Mouse (Mus musculus) myocyte (in vitro differentiated cells): ENCODE data around the gene Cxcl3. TPM values are rescaled to one million over a fixed set of nuclear protein-coding genes. Genes with fewer than 3 reads are reported as not detected.

Experiments used
- H3K27me3 ChIP-seq: one replicate; pipeline ENCODE4 v1.6.1; 2011; ENCODE audit not compliant: control insufficient read depth, insufficient read depth, insufficient read length
- H3K36me3 ChIP-seq: one replicate; pipeline ENCODE4 v1.6.1; 2011; ENCODE audit not compliant: control insufficient read depth, insufficient read depth
- H3K4me2 ChIP-seq: one replicate; pipeline ENCODE4 v1.6.1; 2011; ENCODE audit warnings: low read depth, control low read depth
- H3K4me3 ChIP-seq: one replicate; pipeline ENCODE4 v1.5.1; 2011; ENCODE audit warnings: mild to moderate bottlenecking, control low read depth, moderate library complexity
- H3K79me2 ChIP-seq: one replicate; pipeline ENCODE4 v1.6.1; 2011; ENCODE audit not compliant: control insufficient read depth, insufficient read depth
- H3ac ChIP-seq: one replicate; pipeline ENCODE4 v1.6.1; 2011; ENCODE audit not compliant: control insufficient read depth, insufficient read length
- CEBPB ChIP-seq: IDR thresholded peaks from 2 replicates; pipeline ENCODE4 v1.6.1; 2011; ENCODE audit warnings: mild to moderate bottlenecking, moderate library complexity; ENCODE audit not compliant: poor library complexity, insufficient read depth, severe bottlenecking
- E2F4 ChIP-seq: IDR thresholded peaks from one replicate; pipeline ENCODE4 v1.6.1; 2011; ENCODE audit warnings: mild to moderate bottlenecking, control low read depth, moderate library complexity; ENCODE audit not compliant: insufficient read depth
- MAX ChIP-seq: IDR thresholded peaks from one replicate; pipeline ENCODE4 v1.6.1; 2011; ENCODE audit warnings: low read depth, mild to moderate bottlenecking, control low read depth
- MYOD1 ChIP-seq, 3 experiments: IDR thresholded peaks; one replicate each; pipeline ENCODE4 v1.6.1; 2011; ENCODE audit warnings: control low read depth in 2 of 3, low read depth in 2 of 3, mild to moderate bottlenecking in 2 of 3, moderate library complexity in 1 of 3; ENCODE audit not compliant: insufficient read length in 2 of 3, control insufficient read depth in 1 of 3
- MYOG ChIP-seq, 3 experiments: IDR thresholded peaks; one replicate each; pipeline ENCODE4 v1.6.1; 2011; ENCODE audit warnings: control low read depth in 2 of 3, low read depth in 2 of 3, mild to moderate bottlenecking in 2 of 3; ENCODE audit not compliant: insufficient read length in 2 of 3, control insufficient read depth in 1 of 3, insufficient read depth in 1 of 3
- POLR2A ChIP-seq: IDR thresholded peaks from one replicate; pipeline ENCODE4 v1.6.1; 2011; ENCODE audit warnings: low read depth, mild to moderate bottlenecking, control low read depth, moderate library complexity; ENCODE audit not compliant: insufficient read length
- POLR2AphosphoS2 ChIP-seq: IDR thresholded peaks from one replicate; pipeline ENCODE4 v1.6.1; 2011; ENCODE audit warnings: low read depth, control low read depth; ENCODE audit not compliant: insufficient read length
- REST ChIP-seq: IDR thresholded peaks from one replicate; pipeline ENCODE4 v1.6.1; 2011; ENCODE audit warnings: mild to moderate bottlenecking, control low read depth, moderate library complexity; ENCODE audit not compliant: insufficient read depth, insufficient read length
- SRF ChIP-seq: IDR thresholded peaks from one replicate; pipeline ENCODE4 v1.6.1; 2011; ENCODE audit warnings: low read depth; ENCODE audit not compliant: control insufficient read depth, insufficient read length
- TCF12 ChIP-seq: IDR thresholded peaks from one replicate; pipeline ENCODE4 v1.6.1; 2011; ENCODE audit warnings: mild to moderate bottlenecking, control low read depth; ENCODE audit not compliant: poor library complexity, insufficient read depth, severe bottlenecking
- TCF3 ChIP-seq: IDR thresholded peaks from one replicate; pipeline ENCODE4 v1.6.1; 2011; ENCODE audit warnings: low read depth, control low read depth; ENCODE audit not compliant: insufficient read length
- USF1 ChIP-seq: IDR thresholded peaks from one replicate; pipeline ENCODE4 v1.6.1; 2011; ENCODE audit warnings: low read depth, mild to moderate bottlenecking, control low read depth, moderate library complexity
- polyA plus RNA-seq: library from polyadenylated mRNA; unstranded; fragments of >200 nt; fragmentation: generic; extraction: Trizol; gene quantifications from one replicate; pipeline ENCODE4 v1.2.1, GENCODE M21; 2012; ENCODE audit warnings: missing spikeins

The Cxcl3 gene
- polyA plus RNA-seq, 1 experiment: not detected

DNA sequence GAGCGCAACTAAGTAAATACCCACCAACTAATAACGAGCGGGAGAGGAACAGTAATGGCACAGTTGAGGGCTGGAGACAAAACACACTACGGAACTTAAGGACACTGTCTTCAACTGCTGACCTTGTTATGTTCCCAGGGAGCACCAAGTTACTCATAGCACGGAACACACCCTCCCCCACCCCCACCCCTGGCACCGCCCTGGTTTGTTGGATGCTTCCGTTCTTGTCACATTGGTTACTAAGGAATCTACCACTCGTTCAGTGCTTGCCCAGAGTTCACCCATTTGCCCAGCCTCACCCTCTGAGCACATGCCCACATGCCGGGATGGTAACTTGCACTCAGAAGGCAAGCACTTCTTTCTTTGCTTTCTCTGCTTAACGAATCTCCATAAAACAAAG, 8.3 kb upstream of the Cxcl3 start:
- H3K4me2 ChIP-seq: no peak overlapping the region
- H3K36me3 ChIP-seq: no peaks in the 10 kb centered on the region
- no peaks in the 10 kb centered on the region for H3K27me3 ChIP-seq
- no peaks in the 10 kb centered on the region for H3K79me2 ChIP-seq
- no peak for TF ChIP-seq E2F4
- TF ChIP-seq MYOD1 (IDR thresholded peaks at IDR 0.05; ENCODE audit: control insufficient read depth in 1 of 3, insufficient read length in 2 of 3, low read depth in 2 of 3): no peak
- no peak for TF ChIP-seq TCF3
- H3K4me3 ChIP-seq: no peak overlapping the region
- no peak overlapping the region for H3ac ChIP-seq

DNA sequence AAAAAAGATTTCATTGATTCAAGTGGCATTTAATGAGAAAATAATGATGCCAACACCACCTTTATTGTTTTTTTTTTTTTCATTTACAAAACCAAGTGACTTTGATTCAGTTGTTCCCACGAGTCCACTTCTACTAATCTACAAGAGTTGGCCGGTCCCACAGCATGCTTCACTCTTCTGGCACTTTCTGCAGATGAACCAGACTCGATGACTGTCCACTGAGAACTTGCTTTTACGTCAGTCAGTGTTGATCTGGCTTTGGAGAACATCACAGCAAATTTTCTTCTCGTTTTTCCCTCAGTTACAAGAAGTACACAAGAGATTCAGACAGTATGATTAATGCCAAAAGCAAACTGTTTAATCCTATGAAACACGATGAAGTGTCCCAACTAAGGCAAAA, 7.0 kb upstream of the Cxcl3 start:
- Histone ChIP-seq H3K27me3 (no peaks in the 10 kb centered on the region), H3K79me2 (no peaks in the 10 kb centered on the region), H3ac (no peak overlapping the region), H3K4me2 (no peak overlapping the region), H3K4me3 (no peak overlapping the region), H3K36me3 (no peaks in the 10 kb centered on the region)
- TF ChIP-seq SRF (no peak), TCF12 (no peak), TCF3 (no peak), USF1 (no peak), CEBPB (no peak), MYOD1 (IDR thresholded peaks at IDR 0.05; ENCODE audit: control insufficient read depth in 1 of 3, insufficient read length in 2 of 3, low read depth in 2 of 3) (no peak), POLR2AphosphoS2 (no peak), MAX (no peak), MYOG (IDR thresholded peaks at IDR 0.05; ENCODE audit: control insufficient read depth in 1 of 3, insufficient read depth in 1 of 3, insufficient read length in 2 of 3, low read depth in 2 of 3) (no peak), REST (no peak), E2F4 (no peak)

- no peaks in the 10 kb centered on the region for H3K79me2 ChIP-seq
- H3K4me3 ChIP-seq: no peak overlapping the region
- no peaks in the 10 kb centered on the region for H3K36me3 ChIP-seq
- no peak overlapping the region for H3ac ChIP-seq
- H3K27me3 ChIP-seq: no peaks in the 10 kb centered on the region
- H3K4me2 ChIP-seq: no peak overlapping the region
- no peak for TF ChIP-seq E2F4
- no peak for TF ChIP-seq REST
- TF ChIP-seq TCF3: no peak
- no peak for TF ChIP-seq MYOD1 (IDR thresholded peaks at IDR 0.05; ENCODE audit: control insufficient read depth in 1 of 3, insufficient read length in 2 of 3, low read depth in 2 of 3)
- TF ChIP-seq USF1: no peak
- TF ChIP-seq SRF: no peak
- no peak for TF ChIP-seq MYOG (IDR thresholded peaks at IDR 0.05; ENCODE audit: control insufficient read depth in 1 of 3, insufficient read depth in 1 of 3, insufficient read length in 2 of 3, low read depth in 2 of 3)
- TF ChIP-seq POLR2AphosphoS2: no peak
- no peak for TF ChIP-seq MAX
- no peak for TF ChIP-seq TCF12
- no peak for TF ChIP-seq CEBPB
- no peak for TF ChIP-seq POLR2A
Observed at GRCm38 (mm10) chr5:90783697-90784096, 2.2 kb upstream of the Cxcl3 start.

DNA sequence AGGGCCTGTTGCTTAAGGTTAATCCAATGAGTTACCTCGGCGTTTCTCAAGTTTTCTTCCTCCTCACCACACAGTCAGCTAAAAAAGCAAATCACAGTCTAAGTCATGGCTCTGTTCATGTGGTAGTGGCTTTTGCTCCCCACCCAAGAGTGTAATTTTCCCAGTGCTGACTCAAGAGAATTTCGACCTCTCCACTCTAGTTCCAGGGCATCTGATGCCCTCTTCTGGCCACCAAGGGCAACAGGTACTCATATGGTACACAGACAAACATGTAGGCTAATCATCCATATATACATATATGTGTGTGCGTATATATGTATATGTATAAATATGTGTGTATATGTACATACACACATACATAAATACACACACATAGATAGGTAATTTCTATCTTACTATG, 2.2 kb downstream of the Cxcl3 start:
- TF ChIP-seq TCF12: no peak
- Histone ChIP-seq H3ac (no peak overlapping the region), H3K4me2 (no peak overlapping the region), H3K4me3 (no peak overlapping the region), H3K36me3 (no peaks in the 10 kb centered on the region), H3K27me3 (no peaks in the 10 kb centered on the region), H3K79me2 (no peaks in the 10 kb centered on the region)

DNA sequence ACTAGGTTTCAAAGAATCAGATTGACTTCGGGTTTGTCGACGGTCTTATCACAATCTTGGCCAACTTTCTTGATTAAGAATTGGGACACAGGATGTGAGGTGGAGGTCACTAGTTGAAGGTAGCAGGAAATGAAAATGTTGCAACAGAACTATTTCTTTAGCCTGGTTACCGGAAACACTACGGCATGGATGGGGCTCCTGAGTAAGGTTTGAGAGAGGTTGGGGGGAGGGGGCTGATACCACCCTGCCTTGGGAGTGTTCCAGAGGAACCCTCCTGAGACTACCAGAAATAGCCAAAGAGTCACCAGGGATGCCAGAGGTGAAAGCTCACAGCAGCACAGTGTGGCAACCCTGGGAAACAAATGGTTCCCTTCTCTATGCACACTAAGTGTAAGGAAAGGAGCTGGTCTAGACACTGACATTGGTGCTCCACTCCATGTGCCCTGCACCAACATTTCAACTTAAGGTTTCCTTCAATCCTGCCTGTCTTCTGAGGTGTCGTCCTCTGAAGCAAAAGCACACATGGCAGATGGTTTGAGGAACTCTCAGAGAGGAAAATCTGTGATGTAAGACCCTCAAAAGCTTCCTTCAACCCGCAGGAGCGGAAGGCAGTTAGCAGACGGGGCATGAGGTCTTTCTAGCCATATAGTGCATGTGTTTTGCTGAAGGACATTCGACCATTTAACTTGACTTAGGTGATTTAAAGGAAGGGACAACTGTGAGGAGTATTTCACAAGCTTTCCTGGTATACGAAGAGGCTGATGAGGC, 3.6 kb downstream of the Cxcl3 start:
- Histone ChIP-seq H3ac (no peak overlapping the region), H3K27me3 (no peaks in the 10 kb centered on the region), H3K36me3 (no peaks in the 10 kb centered on the region), H3K4me2 (no peak overlapping the region), H3K79me2 (no peaks in the 10 kb centered on the region), H3K4me3 (no peak overlapping the region)
- TF ChIP-seq MYOD1 (IDR thresholded peaks at IDR 0.05; ENCODE audit: control insufficient read depth in 1 of 3, insufficient read length in 2 of 3, low read depth in 2 of 3) (no peak), REST (no peak), CEBPB (no peak), USF1 (no peak), SRF (no peak), MAX (no peak), MYOG (IDR thresholded peaks at IDR 0.05; ENCODE audit: control insufficient read depth in 1 of 3, insufficient read depth in 1 of 3, insufficient read length in 2 of 3, low read depth in 2 of 3) (no peak), TCF12 (no peak), POLR2A (no peak), TCF3 (no peak), POLR2AphosphoS2 (no peak), E2F4 (no peak)
